Mouse (Mus musculus) frontal cortex, postnatal 14 days (tissue): ENCODE data around the gene Sap30bp.

ENCODE experiments used
- DNase-seq, 2 experiments: peaks; one replicate each; pipeline ENCODE4 v3.0.0; 2022; ENCODE audit warnings: low spot score in 2 of 2

The Sap30bp gene

GRCm38 (mm10) chr11:115999538-116000143 is 66.6 kb downstream of the Sap30bp start:
- peak; percentile 50 to 75 for DNase-seq

GRCm38 (mm10) chr11:116000607-116001006 is 67.5 kb downstream of the Sap30bp start:
- no peak for DNase-seq

- DNase-seq: no peak
Measured at GRCm38 (mm10) chr11:116001725-116002124, 68.6 kb downstream of the Sap30bp start.

GRCm38 (mm10) chr11:116002894-116003293 is 69.8 kb downstream of the Sap30bp start:
- DNase-seq: no peak

GRCm38 (mm10) chr11:116004186-116004823 is 71.2 kb downstream of the Sap30bp start:
- DNase-seq: no peak

- DNase-seq: peak in 1 of 2 experiments; percentile 48
Measured at GRCm38 (mm10) chr11:116004840-116005700, 72.0 kb downstream of the Sap30bp start.

GRCm38 (mm10) chr11:116005701-116006419 is 72.8 kb downstream of the Sap30bp start:
- DNase-seq: no peak

- no peak for DNase-seq
Measured at GRCm38 (mm10) chr11:116007095-116007850, 74.2 kb downstream of the Sap30bp start.

- no peak for DNase-seq
Measured at GRCm38 (mm10) chr11:116008411-116008810, 75.3 kb downstream of the Sap30bp start.

- DNase-seq: no peak
Measured at GRCm38 (mm10) chr11:116008832-116009375, 75.8 kb downstream of the Sap30bp start.

- DNase-seq: no peak
Measured at GRCm38 (mm10) chr11:116009661-116010060, 76.6 kb downstream of the Sap30bp start.

- DNase-seq: no peak
Measured at GRCm38 (mm10) chr11:116010146-116010545, 77.1 kb downstream of the Sap30bp start.

- DNase-seq: no peak
Measured at GRCm38 (mm10) chr11:116010948-116011347, 77.9 kb downstream of the Sap30bp start.

GRCm38 (mm10) chr11:116011529-116012261 is 78.6 kb downstream of the Sap30bp start:
- DNase-seq: no peak

- peak; percentile 68 to 71 for DNase-seq
Measured at GRCm38 (mm10) chr11:116012262-116012947, 79.3 kb downstream of the Sap30bp start, which contains the start of gene Galk1. TSS of gene Galk1 (minus strand) at chr11:116012719.

- DNase-seq: no peak
Measured at GRCm38 (mm10) chr11:116014821-116015220, 81.7 kb downstream of the Sap30bp start.
